Mouse (Mus musculus): ENCODE measurements around the gene Gm11099. TPM values are rescaled to one million over a fixed set of nuclear protein-coding genes. Genes with fewer than 3 reads are reported as not detected.

Gene Gm11099
- polyA plus RNA-seq, 1 experiment from 2014 or later: not detected

DNA sequence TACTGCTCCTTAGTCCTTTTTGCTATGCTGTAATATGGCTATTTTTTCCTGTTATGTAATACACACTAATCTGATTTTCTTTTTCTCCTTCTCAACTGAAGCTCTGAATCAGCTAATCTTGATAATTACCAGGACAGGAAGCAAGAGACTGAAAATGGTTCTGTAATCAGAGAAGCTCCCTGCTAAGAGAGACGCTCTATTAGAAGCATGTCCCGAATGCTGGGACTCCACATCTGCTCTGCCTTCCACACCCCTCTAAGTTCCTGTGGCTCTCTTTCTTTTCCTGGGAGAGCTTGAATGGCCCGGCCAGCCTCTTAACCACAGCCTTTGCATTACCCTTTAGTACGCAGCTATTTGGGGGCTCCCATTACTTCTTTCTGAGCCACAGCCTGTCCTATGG lies 45.8 kb downstream of the Gm11099 start:
- Histone ChIP-seq H3K4me2 (ENCODE audit: low read length) (no peak overlapping the region), H3K27ac (ENCODE audit: low read length) (no peak overlapping the region), H3K9ac (replicated peaks; ENCODE audit: low read depth, low read length) (no peak overlapping the region), H3K4me1 (replicated peaks; ENCODE audit: control insufficient read depth, insufficient read depth, low read length) (no peaks in the 10 kb centered on the region), H3K4me3 (replicated peaks; ENCODE audit: low read length) (no peak overlapping the region), H3K36me3 (ENCODE audit: control insufficient read depth, insufficient read depth) (no peaks in the 10 kb centered on the region), H3K27me3 (replicated peaks; ENCODE audit: control insufficient read depth, insufficient read depth, low read length) (no peaks in the 10 kb centered on the region), H3K9me3 (ENCODE audit: control insufficient read depth, low read length) (no peaks in the 10 kb centered on the region)
- ATAC-seq: no peak
- 64% methylated on average over 4 of the region's 4 CpGs for WGBS

DNA sequence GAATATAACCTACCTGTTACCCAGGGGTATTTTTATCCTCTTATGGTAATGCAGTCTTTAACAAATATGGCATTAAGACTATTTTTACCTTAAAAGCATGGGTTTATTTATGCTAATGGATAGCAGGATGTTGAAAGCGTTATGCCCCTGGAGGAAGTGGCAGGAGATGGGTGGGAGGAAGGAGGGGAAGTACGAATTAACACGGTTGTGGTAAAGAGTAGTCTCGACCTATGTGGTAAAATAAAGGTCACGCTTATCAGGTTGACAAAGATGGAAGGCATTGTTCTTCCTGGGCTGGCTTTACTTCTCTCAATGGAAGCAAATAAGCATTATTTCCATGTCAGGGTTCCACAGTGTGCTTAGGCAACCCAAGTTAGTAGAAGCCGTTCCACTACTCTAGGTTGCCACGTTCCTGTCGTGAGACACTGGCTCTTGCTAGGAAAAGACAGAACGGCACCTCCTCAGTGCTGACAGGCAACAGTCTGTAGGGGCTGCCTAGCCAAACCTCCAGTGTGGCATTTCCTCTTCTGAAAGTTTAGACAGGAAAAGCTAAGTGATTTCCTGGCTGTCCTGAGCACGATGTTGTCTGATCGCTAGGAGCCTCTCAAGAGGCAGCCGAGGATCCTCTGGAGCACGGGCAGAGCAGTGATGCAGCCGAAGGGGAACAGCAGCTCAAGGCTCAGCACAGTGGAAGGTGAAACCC lies 47.7 kb downstream of the Gm11099 start:
- H3K4me1 ChIP-seq (replicated peaks; ENCODE audit: control insufficient read depth, insufficient read depth, low read length): no peaks in the 10 kb centered on the region
- H3K27ac ChIP-seq (ENCODE audit: low read length): no peak overlapping the region
- no peak overlapping the region for H3K9ac ChIP-seq (replicated peaks; ENCODE audit: low read depth, low read length)
- H3K36me3 ChIP-seq (ENCODE audit: control insufficient read depth, insufficient read depth): no peaks in the 10 kb centered on the region
- no peaks in the 10 kb centered on the region for H3K9me3 ChIP-seq (ENCODE audit: control insufficient read depth, low read length)
- H3K27me3 ChIP-seq (replicated peaks; ENCODE audit: control insufficient read depth, insufficient read depth, low read length): no peaks in the 10 kb centered on the region
- 71% methylated on average over 14 of the region's 14 CpGs for WGBS
- no peak overlapping the region for H3K4me3 ChIP-seq (replicated peaks; ENCODE audit: low read length)
- no peak overlapping the region for H3K4me2 ChIP-seq (ENCODE audit: low read length)
- no peak for ATAC-seq

DNA sequence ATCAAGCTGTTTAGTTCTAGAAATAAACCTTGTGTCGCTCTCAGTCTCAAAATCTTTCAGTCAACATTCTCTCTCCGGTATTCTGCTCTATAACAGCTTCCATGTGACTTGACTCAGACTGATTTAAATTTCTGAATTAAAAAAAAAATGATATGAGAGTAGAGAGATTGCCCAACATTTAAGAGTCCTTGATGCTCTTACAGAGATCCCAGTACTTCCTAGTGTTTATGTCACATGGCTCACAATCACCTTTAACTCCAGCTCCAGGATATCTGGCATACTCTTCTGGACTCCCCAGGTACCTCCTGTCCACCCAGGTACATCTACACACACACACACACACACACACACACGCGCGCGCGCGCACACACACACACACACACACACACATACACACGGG lies 53.1 kb downstream of the Gm11099 start:
- WGBS: 95% methylated on average over 9 of the region's 9 CpGs
- no peaks in the 10 kb centered on the region for H3K9me3 ChIP-seq (ENCODE audit: control insufficient read depth, low read length)
- no peak overlapping the region for H3K4me2 ChIP-seq (ENCODE audit: low read length)
- H3K27me3 ChIP-seq (replicated peaks; ENCODE audit: control insufficient read depth, insufficient read depth, low read length): no peaks in the 10 kb centered on the region
- H3K36me3 ChIP-seq (ENCODE audit: control insufficient read depth, insufficient read depth): no peaks in the 10 kb centered on the region
- H3K4me1 ChIP-seq (replicated peaks; ENCODE audit: control insufficient read depth, insufficient read depth, low read length): no peaks in the 10 kb centered on the region
- no peak overlapping the region for H3K27ac ChIP-seq (ENCODE audit: low read length)
- H3K4me3 ChIP-seq (replicated peaks; ENCODE audit: low read length): no peak overlapping the region
- H3K9ac ChIP-seq (replicated peaks; ENCODE audit: low read depth, low read length): no peak overlapping the region
- ATAC-seq: no peak

DNA sequence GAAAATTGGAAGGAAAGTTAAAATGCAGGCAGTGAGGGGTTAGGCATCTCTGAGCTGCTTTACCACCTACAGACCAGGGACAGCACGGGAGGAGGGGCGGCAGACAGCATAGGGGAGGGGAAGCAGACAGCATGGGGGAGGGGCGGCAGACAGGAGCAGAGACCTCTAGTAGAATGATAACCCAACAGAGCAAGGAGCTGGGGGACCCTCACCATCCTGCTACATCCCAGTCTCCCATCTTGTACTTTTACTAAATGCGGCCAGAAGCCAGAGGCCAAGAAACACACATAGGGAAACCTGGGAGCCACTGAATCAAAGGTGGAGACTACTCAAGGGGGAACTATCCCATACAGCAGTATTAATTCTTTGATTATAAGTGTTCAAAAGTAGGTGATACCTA lies 59.1 kb downstream of the Gm11099 start:
- Histone ChIP-seq H3K9me3 (ENCODE audit: control insufficient read depth, low read length) (no peaks in the 10 kb centered on the region), H3K9ac (replicated peaks; ENCODE audit: low read depth, low read length) (no peak overlapping the region), H3K27me3 (replicated peaks; ENCODE audit: control insufficient read depth, insufficient read depth, low read length) (no peaks in the 10 kb centered on the region), H3K4me2 (ENCODE audit: low read length) (no peak overlapping the region), H3K36me3 (ENCODE audit: control insufficient read depth, insufficient read depth) (no peaks in the 10 kb centered on the region), H3K4me3 (replicated peaks; ENCODE audit: low read length) (no peak overlapping the region), H3K4me1 (replicated peaks; ENCODE audit: control insufficient read depth, insufficient read depth, low read length) (no peaks in the 10 kb centered on the region), H3K27ac (ENCODE audit: low read length) (no peak overlapping the region)
- ATAC-seq: no peak
- WGBS: 60% methylated on average over 4 of the region's 4 CpGs

DNA sequence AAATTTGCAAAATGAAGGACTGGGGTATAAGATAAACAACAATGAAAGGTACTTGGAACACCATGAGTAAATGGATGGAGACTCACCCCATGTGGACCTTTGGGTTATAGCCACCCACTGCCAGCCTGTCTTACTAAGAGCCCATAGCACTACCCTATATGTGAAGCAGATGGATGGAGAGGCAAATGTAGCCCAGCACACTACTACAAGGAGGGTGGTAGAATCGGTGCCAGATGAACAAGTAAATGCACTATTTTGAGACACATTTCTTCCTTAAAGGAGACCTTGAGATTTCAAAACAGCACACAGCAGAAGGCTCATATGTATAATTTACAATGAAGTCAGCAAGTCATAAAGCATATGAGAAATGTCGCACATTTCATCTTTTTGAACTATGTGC lies 66.3 kb downstream of the Gm11099 start:
- no peak for ATAC-seq
- Histone ChIP-seq H3K27ac (ENCODE audit: low read length) (no peak overlapping the region), H3K4me1 (replicated peaks; ENCODE audit: control insufficient read depth, insufficient read depth, low read length) (no peaks in the 10 kb centered on the region), H3K9me3 (ENCODE audit: control insufficient read depth, low read length) (no peaks in the 10 kb centered on the region), H3K27me3 (replicated peaks; ENCODE audit: control insufficient read depth, insufficient read depth, low read length) (no peaks in the 10 kb centered on the region), H3K4me3 (replicated peaks; ENCODE audit: low read length) (no peak overlapping the region), H3K36me3 (ENCODE audit: control insufficient read depth, insufficient read depth) (no peaks in the 10 kb centered on the region), H3K4me2 (ENCODE audit: low read length) (no peak overlapping the region), H3K9ac (replicated peaks; ENCODE audit: low read depth, low read length) (no peak overlapping the region)
- 99% methylated on average over 2 of the region's 2 CpGs for WGBS

DNA sequence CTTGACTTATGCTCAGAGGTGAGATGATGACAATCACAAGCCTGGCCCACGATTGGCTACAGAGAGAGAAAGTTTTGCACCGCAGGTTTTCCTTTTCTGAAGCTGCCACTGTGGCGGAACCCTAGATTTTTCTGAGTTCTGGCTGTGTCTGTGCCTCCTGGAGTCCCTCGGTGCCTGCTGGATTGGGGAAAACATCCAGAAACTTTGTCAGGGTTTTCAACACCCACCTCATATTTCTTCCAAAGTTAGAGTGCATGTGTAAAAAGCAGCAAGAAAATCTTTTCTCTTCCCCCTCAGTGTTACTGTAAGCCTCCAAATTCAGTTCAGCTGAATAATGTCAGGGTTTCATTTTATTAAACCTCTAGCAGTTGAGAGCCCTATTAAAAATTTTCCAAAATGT lies 82.1 kb downstream of the Gm11099 start:
- H3K4me2 ChIP-seq (ENCODE audit: low read length): no peak overlapping the region
- no peaks in the 10 kb centered on the region for H3K9me3 ChIP-seq (ENCODE audit: control insufficient read depth, low read length)
- H3K27me3 ChIP-seq (replicated peaks; ENCODE audit: control insufficient read depth, insufficient read depth, low read length): no peaks in the 10 kb centered on the region
- no peak overlapping the region for H3K4me3 ChIP-seq (replicated peaks; ENCODE audit: low read length)
- H3K9ac ChIP-seq (replicated peaks; ENCODE audit: low read depth, low read length): no peak overlapping the region
- H3K27ac ChIP-seq (ENCODE audit: low read length): no peak overlapping the region
- no peaks in the 10 kb centered on the region for H3K4me1 ChIP-seq (replicated peaks; ENCODE audit: control insufficient read depth, insufficient read depth, low read length)
- 91% methylated on average over 4 of the region's 4 CpGs for WGBS
- no peaks in the 10 kb centered on the region for H3K36me3 ChIP-seq (ENCODE audit: control insufficient read depth, insufficient read depth)
- no peak for ATAC-seq

DNA sequence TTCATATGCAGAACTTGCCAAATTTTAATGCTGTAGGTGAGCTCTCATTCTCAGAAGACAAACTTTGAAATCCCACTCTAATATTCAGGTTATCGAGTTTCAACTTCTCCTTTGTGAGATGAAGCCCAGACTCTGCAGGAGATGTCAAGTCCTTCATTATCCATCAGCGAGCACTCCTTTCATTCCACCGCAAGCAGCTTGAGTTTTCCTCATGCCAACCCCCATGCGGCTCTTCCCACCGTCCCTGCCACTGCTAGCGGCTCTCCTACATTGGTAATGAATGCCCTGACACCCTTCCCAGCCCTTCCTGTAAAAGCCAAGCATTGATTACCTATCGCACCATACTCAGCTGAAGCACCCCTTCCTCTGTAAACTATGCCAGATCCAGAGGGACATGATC lies 89.6 kb downstream of the Gm11099 start:
- H3K9ac ChIP-seq (replicated peaks; ENCODE audit: low read depth, low read length): no peak overlapping the region
- no peak overlapping the region for H3K27ac ChIP-seq (ENCODE audit: low read length)
- ATAC-seq: no peak
- 62% methylated on average over 7 of the region's 7 CpGs for WGBS
- H3K4me2 ChIP-seq (ENCODE audit: low read length): no peak overlapping the region
- H3K27me3 ChIP-seq (replicated peaks; ENCODE audit: control insufficient read depth, insufficient read depth, low read length): no peaks in the 10 kb centered on the region
- H3K4me1 ChIP-seq (replicated peaks; ENCODE audit: control insufficient read depth, insufficient read depth, low read length): no peaks in the 10 kb centered on the region
- no peaks in the 10 kb centered on the region for H3K9me3 ChIP-seq (ENCODE audit: control insufficient read depth, low read length)
- no peak overlapping the region for H3K4me3 ChIP-seq (replicated peaks; ENCODE audit: low read length)
- H3K36me3 ChIP-seq (ENCODE audit: control insufficient read depth, insufficient read depth): no peaks in the 10 kb centered on the region

DNA sequence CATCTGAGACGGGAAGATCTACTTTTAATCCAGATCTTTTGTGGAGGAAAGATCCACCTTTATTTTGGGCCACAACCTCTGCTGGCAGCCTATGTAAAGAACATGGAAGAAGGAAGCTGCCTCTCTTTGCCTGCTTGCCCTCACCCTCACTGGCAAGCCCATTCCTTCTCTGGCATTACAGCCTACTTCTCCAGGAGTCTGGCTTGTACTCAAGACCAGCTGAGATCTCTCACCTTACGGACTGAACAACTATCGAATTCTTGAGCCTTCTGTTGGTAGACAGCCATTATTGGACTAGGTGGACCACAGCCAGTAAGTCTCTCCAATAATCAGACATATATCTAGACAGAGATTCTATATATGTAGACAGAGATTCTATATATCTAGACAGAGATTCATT lies 92.9 kb downstream of the Gm11099 start:
- ATAC-seq: no peak
- Histone ChIP-seq H3K9ac (replicated peaks; ENCODE audit: low read depth, low read length) (no peak overlapping the region), H3K27ac (ENCODE audit: low read length) (no peak overlapping the region), H3K4me1 (replicated peaks; ENCODE audit: control insufficient read depth, insufficient read depth, low read length) (no peaks in the 10 kb centered on the region), H3K36me3 (ENCODE audit: control insufficient read depth, insufficient read depth) (no peaks in the 10 kb centered on the region), H3K9me3 (ENCODE audit: control insufficient read depth, low read length) (0 out of 2 replicates have a peak, but pooled peaks cover 2% of the 10 kb centered on the region), H3K27me3 (replicated peaks; ENCODE audit: control insufficient read depth, insufficient read depth, low read length) (no peaks in the 10 kb centered on the region), H3K4me2 (ENCODE audit: low read length) (no peak overlapping the region), H3K4me3 (replicated peaks; ENCODE audit: low read length) (no peak overlapping the region)
- WGBS: 88% methylated on average over 3 of the region's 3 CpGs

DNA sequence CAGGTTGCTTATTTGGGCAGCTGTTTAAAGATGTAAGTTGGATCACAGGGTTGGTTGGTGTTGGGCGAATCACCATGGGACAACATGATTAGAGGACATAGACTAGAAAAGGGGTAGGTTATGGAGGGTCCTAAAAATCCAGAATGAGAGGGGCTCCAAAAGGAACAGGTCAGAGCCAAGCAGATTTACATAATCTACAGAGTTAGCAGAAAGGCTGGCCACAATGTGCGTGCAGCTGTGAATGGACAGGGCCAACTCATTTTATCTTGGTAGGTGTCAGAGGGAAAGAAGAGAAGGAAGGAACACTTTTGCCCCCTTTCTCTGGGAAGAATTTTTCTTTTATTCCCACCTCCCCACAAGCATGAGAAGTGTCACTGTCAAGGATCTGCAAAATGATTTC lies 97.1 kb downstream of the Gm11099 start:
- Histone ChIP-seq H3K36me3 (ENCODE audit: control insufficient read depth, insufficient read depth) (no peaks in the 10 kb centered on the region), H3K4me1 (replicated peaks; ENCODE audit: control insufficient read depth, insufficient read depth, low read length) (no peaks in the 10 kb centered on the region), H3K4me2 (ENCODE audit: low read length) (no peak overlapping the region), H3K9me3 (ENCODE audit: control insufficient read depth, low read length) (0 out of 2 replicates have a peak, but pooled peaks cover 2% of the 10 kb centered on the region), H3K9ac (replicated peaks; ENCODE audit: low read depth, low read length) (no peak overlapping the region), H3K4me3 (replicated peaks; ENCODE audit: low read length) (no peak overlapping the region), H3K27ac (ENCODE audit: low read length) (no peak overlapping the region), H3K27me3 (replicated peaks; ENCODE audit: control insufficient read depth, insufficient read depth, low read length) (no peaks in the 10 kb centered on the region)
- no peak for ATAC-seq
- WGBS: 48% methylated on average over 2 of the region's 2 CpGs

DNA sequence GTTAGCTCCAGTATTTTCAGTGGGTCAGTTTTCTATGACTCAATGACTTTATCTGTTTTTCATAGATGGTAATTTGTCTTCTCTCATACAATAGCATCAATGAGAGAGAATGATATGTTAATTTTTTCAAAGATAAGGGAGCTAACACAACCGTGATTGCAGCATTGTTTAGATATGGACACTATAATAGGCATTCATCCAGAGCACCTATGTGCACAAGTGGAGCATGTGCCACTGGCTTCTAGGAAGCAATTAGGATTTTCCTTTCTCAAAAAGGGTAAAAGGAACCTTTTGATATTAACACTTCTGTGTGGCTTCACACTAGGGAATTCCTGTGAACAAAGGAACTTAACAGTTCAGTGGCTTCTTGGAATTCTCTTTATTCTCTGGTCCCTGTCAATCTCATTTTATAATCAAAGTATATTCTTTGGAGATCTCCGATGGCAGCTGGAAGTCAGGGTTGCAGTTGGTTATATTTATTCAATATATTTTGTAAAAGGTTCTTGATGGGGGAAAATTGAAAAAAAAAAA lies 97.6 kb downstream of the Gm11099 start:
- Histone ChIP-seq H3K27ac (ENCODE audit: low read length) (no peak overlapping the region), H3K27me3 (replicated peaks; ENCODE audit: control insufficient read depth, insufficient read depth, low read length) (no peaks in the 10 kb centered on the region), H3K4me1 (replicated peaks; ENCODE audit: control insufficient read depth, insufficient read depth, low read length) (no peaks in the 10 kb centered on the region), H3K9me3 (ENCODE audit: control insufficient read depth, low read length) (0 out of 2 replicates have a peak, but pooled peaks cover 2% of the 10 kb centered on the region), H3K36me3 (ENCODE audit: control insufficient read depth, insufficient read depth) (no peaks in the 10 kb centered on the region), H3K4me2 (ENCODE audit: low read length) (no peak overlapping the region), H3K9ac (replicated peaks; ENCODE audit: low read depth, low read length) (no peak overlapping the region), H3K4me3 (replicated peaks; ENCODE audit: low read length) (no peak overlapping the region)
- no peak for ATAC-seq
- WGBS: 2% methylated on average over 2 of the region's 2 CpGs

Measured in forebrain, embryonic 16.5 days (tissue).